Mouse (Mus musculus) stomach, postnatal 0 days (tissue): ENCODE measurements at regions not wholly inside any gene's neighbourhood (a gene's known extent, or its start where the extent isn't known, plus 50 kb on each side); places are given as distances from the start of the nearest gene placed in this dataset.
A peak's percentile ranks its signal among the peaks of the same experiment; 100 is the strongest.

Experiments used
- ATAC-seq: fragments of 200-750 bp; cut with Nextera tagmentation; 2 replicates; pipeline ENCODE4 v1.8.0; 2017; ENCODE audit not compliant: low FRiP score, low TSS enrichment
- DNase-seq: peaks from one replicate; pipeline ENCODE4 v3.0.0-alpha.2; 2016; ENCODE audit warnings: low spot score
- H3K27ac ChIP-seq: fragments of 300-500 bp; sonication (generic); replicated peaks from 2 replicates; pipeline ENCODE4 v1.5.1; 2014; ENCODE audit warnings: mild to moderate bottlenecking, control low read depth
- H3K27me3 ChIP-seq: fragments of 300-500 bp; sonication (generic); 2 replicates; pipeline ENCODE4 v1.6.1; 2014; ENCODE audit warnings: low read length; ENCODE audit not compliant: control insufficient read depth, insufficient read depth
- H3K36me3 ChIP-seq: fragments of 300-500 bp; sonication (generic); 2 replicates; pipeline ENCODE4 v1.6.1; 2014; ENCODE audit warnings: low read length, mixed read lengths; ENCODE audit not compliant: control insufficient read depth, insufficient read depth
- H3K4me1 ChIP-seq: fragments of 300-500 bp; sonication (generic); replicated peaks from 2 replicates; pipeline ENCODE4 v1.6.1; 2014; ENCODE audit warnings: antibody characterized with exemption; ENCODE audit not compliant: control insufficient read depth, insufficient read depth
- H3K4me2 ChIP-seq: fragments of 300-500 bp; sonication (generic); replicated peaks from 2 replicates; pipeline ENCODE4 v1.6.1; 2014; ENCODE audit warnings: low read depth, mild to moderate bottlenecking, control low read depth, moderate library complexity
- H3K4me3 ChIP-seq: fragments of 300-500 bp; sonication (generic); 2 replicates; pipeline ENCODE4 v1.5.1; 2014; ENCODE audit warnings: low read depth, low read length, control low read depth
- H3K9ac ChIP-seq: fragments of 300-500 bp; sonication (generic); 2 replicates; pipeline ENCODE4 v1.6.1; 2014; ENCODE audit warnings: mild to moderate bottlenecking, low read length, control low read depth, mixed read lengths
- H3K9me3 ChIP-seq: fragments of 300-500 bp; sonication (generic); 2 replicates; pipeline ENCODE4 v1.6.1; 2016; ENCODE audit warnings: low read length; ENCODE audit not compliant: control insufficient read depth
- CTCF ChIP-seq: IDR thresholded peaks from 2 replicates; pipeline ENCODE4 v1.5.1; 2016; ENCODE audit warnings: antibody characterized with exemption, low read depth, mild to moderate bottlenecking, moderate library complexity
- EP300 ChIP-seq: optimal IDR thresholded peaks from 2 replicates; pipeline ENCODE3; 2016; ENCODE audit warnings: antibody characterized with exemption
- WGBS: fragments of 180-500 bp; shearing (Covaris S2); extraction: QIAGEN DNeasy Blood & Tissue Kit; methylation state at CpG from one replicate; pipeline ENCODE4 v1.1.7; 2014; 5-methylcytosine and 5-hydroxymethylcytosine counted together

GRCm38 (mm10) chr8:103492914-103493517 is 608.4 kb upstream of the Cdh5 start:
- DNase-seq (peak; percentile 16), ATAC-seq (peak; percentile 38; the same call in 1 of the 2 replicates)
- Histone ChIP-seq H3K9me3 (no peaks in the 10 kb centered on the region), H3K4me3 (no peak overlapping the region), H3K27ac (no peak overlapping the region), H3K9ac (no peak overlapping the region), H3K4me1 (no peaks in the 10 kb centered on the region), H3K27me3 (no peaks in the 10 kb centered on the region), H3K36me3 (no peaks in the 10 kb centered on the region), H3K4me2 (no peak overlapping the region)
- no peak for TF ChIP-seq CTCF
- peak; percentile 16 for TF ChIP-seq EP300
- WGBS, result 38% methylated on average over 7 of the region's 7 CpGs

- no peak overlapping the region for H3K27ac ChIP-seq
Measured at GRCm38 (mm10) chr8:103493932-103494493, 607.4 kb upstream of the Cdh5 start.

GRCm38 (mm10) chr8:103494670-103495069 is 606.8 kb upstream of the Cdh5 start:
- H3K9me3 ChIP-seq, result no peaks in the 10 kb centered on the region
- ATAC-seq (no peak), DNase-seq (no peak)
- H3K4me2 ChIP-seq, result no peak overlapping the region
- no peak for TF ChIP-seq CTCF
- TF ChIP-seq EP300, result no peak
- H3K4me1 ChIP-seq, result no peaks in the 10 kb centered on the region
- no peak overlapping the region for H3K9ac ChIP-seq
- H3K27ac ChIP-seq, result no peak overlapping the region
- 38% methylated on average over 1 of the region's 1 CpGs for WGBS
- no peak overlapping the region for H3K4me3 ChIP-seq
- no peaks in the 10 kb centered on the region for H3K36me3 ChIP-seq
- no peaks in the 10 kb centered on the region for H3K27me3 ChIP-seq

More at GRCm38 (mm10) chr8:103493932-103494493, 607.4 kb upstream of the Cdh5 start:
- TF ChIP-seq EP300 (no peak), CTCF (no peak)
- no peak overlapping the region for H3K4me3 ChIP-seq
- DNase-seq, result no peak
- 80% methylated on average over 4 of the region's 4 CpGs for WGBS
- no peaks in the 10 kb centered on the region for H3K9me3 ChIP-seq
- no peaks in the 10 kb centered on the region for H3K36me3 ChIP-seq
- H3K4me1 ChIP-seq, result no peaks in the 10 kb centered on the region
- ATAC-seq, result no peak
- H3K27me3 ChIP-seq, result no peaks in the 10 kb centered on the region
- H3K9ac ChIP-seq, result no peak overlapping the region
- H3K4me2 ChIP-seq, result no peak overlapping the region

- Histone ChIP-seq H3K4me2 (no peak overlapping the region), H3K27me3 (no peaks in the 10 kb centered on the region), H3K36me3 (no peaks in the 10 kb centered on the region), H3K9me3 (no peaks in the 10 kb centered on the region), H3K27ac (no peak overlapping the region), H3K4me3 (no peak overlapping the region), H3K4me1 (no peaks in the 10 kb centered on the region), H3K9ac (no peak overlapping the region)
- ATAC-seq, result no peak
- DNase-seq, result no peak
- WGBS, result 51% methylated on average over 2 of the region's 2 CpGs
- TF ChIP-seq CTCF (no peak), EP300 (no peak)
Measured at GRCm38 (mm10) chr8:103501328-103501727, 600.1 kb upstream of the Cdh5 start.

- no peak for TF ChIP-seq CTCF
- no peak for TF ChIP-seq EP300
- no peak overlapping the region for H3K4me2 ChIP-seq
- H3K4me3 ChIP-seq, result no peak overlapping the region
- no peak for DNase-seq
- no peaks in the 10 kb centered on the region for H3K4me1 ChIP-seq
- no peaks in the 10 kb centered on the region for H3K27me3 ChIP-seq
- no peaks in the 10 kb centered on the region for H3K9me3 ChIP-seq
- ATAC-seq, result no peak
- 81% methylated on average over 9 of the region's 9 CpGs for WGBS
- no peak overlapping the region for H3K9ac ChIP-seq
- H3K36me3 ChIP-seq, result no peaks in the 10 kb centered on the region
- H3K27ac ChIP-seq, result no peak overlapping the region
Measured at GRCm38 (mm10) chr8:103502991-103503767, 598.2 kb upstream of the Cdh5 start.

- 38% methylated on average over 6 of the region's 6 CpGs for WGBS
- Histone ChIP-seq H3K9me3 (no peaks in the 10 kb centered on the region), H3K27me3 (no peaks in the 10 kb centered on the region), H3K27ac (no peak overlapping the region), H3K4me1 (no peaks in the 10 kb centered on the region), H3K9ac (no peak overlapping the region), H3K36me3 (no peaks in the 10 kb centered on the region), H3K4me3 (no peak overlapping the region), H3K4me2 (no peak overlapping the region)
- no peak for ATAC-seq
- no peak for TF ChIP-seq CTCF
- no peak for TF ChIP-seq EP300
- no peak for DNase-seq
Measured at GRCm38 (mm10) chr8:103506334-103506733, 595.1 kb upstream of the Cdh5 start.
